Mouse (Mus musculus): ENCODE results near the gene Ndufs1. TPM values are rescaled to one million over a fixed set of nuclear protein-coding genes. Genes with fewer than 3 reads are reported as not detected.
A peak's percentile ranks its signal among the peaks of the same experiment; 100 is the strongest.

Ndufs1 gene
- 116 and 163 TPM in 2 replicates for polyA plus RNA-seq (2012; rRNA removed)

GRCm38 (mm10) chr1:63176604-63177421, at the start of gene Ndufs1, which contains the start of gene Eef1b2:
Gene Ndufs1, minus strand, starts transcription at chr1:63176833.
Gene Eef1b2, plus strand, starts transcription at chr1:63176825.
- under 1% methylated on average over 72 of the region's 72 CpGs for WGBS
- TF ChIP-seq POLR2A (IDR thresholded peaks at IDR 0.05; ENCODE audit: low read depth, low read length) (peak; percentile 65), CTCF (conservative IDR thresholded peaks at IDR 0.05; ENCODE audit: insufficient read depth, insufficient read length, low read depth, low read length) (no peak)
- H3K27me3 ChIP-seq (replicated peaks; ENCODE audit: control insufficient read depth, insufficient read depth, low read length) = no peaks in the 10 kb centered on the region
- no peaks in the 10 kb centered on the region; the same call in 1 of the 2 replicates for H3K36me3 ChIP-seq (ENCODE audit: control insufficient read depth, insufficient read depth, low read length)
- H3K4me1 ChIP-seq (ENCODE audit: control insufficient read depth, insufficient read depth, low read length) = peaks cover 14% of the 10 kb centered on the region; the same call in 1 of the 2 replicates
- peak within 1 kb of the TSS; percentile 83 for H3K4me3 ChIP-seq (ENCODE audit: insufficient read depth, low read depth, low read length)
- peak within 1 kb of the TSS; percentile 96 for H3K27ac ChIP-seq (ENCODE audit: insufficient read depth, low read depth, low read length)
- DNase-seq = peak; percentile 99

GRCm38 (mm10) chr1:63225890-63226289, 49.3 kb upstream of the Ndufs1 start:
- no peaks in the 10 kb centered on the region for H3K4me1 ChIP-seq (ENCODE audit: control insufficient read depth, insufficient read depth, low read length)
- no peak for TF ChIP-seq POLR2A (IDR thresholded peaks at IDR 0.05; ENCODE audit: low read depth, low read length)
- no peak for TF ChIP-seq CTCF (conservative IDR thresholded peaks at IDR 0.05; ENCODE audit: insufficient read depth, insufficient read length, low read depth, low read length)
- no peak for DNase-seq
- no peaks in the 10 kb centered on the region for H3K36me3 ChIP-seq (ENCODE audit: control insufficient read depth, insufficient read depth, low read length)
- H3K27ac ChIP-seq (ENCODE audit: insufficient read depth, low read depth, low read length) = no peak overlapping the region
- no peak overlapping the region for H3K4me3 ChIP-seq (ENCODE audit: insufficient read depth, low read depth, low read length)
- peaks cover 2% of the 10 kb centered on the region; the same call in 1 of the 2 replicates for H3K27me3 ChIP-seq (replicated peaks; ENCODE audit: control insufficient read depth, insufficient read depth, low read length)
- WGBS = 7% methylated on average over 7 of the region's 7 CpGs

- TF ChIP-seq POLR2A (IDR thresholded peaks at IDR 0.05; ENCODE audit: low read depth, low read length) = no peak
- TF ChIP-seq CTCF (conservative IDR thresholded peaks at IDR 0.05; ENCODE audit: insufficient read depth, insufficient read length, low read depth, low read length) = no peak
- Histone ChIP-seq H3K27me3 (replicated peaks; ENCODE audit: control insufficient read depth, insufficient read depth, low read length) (peaks cover 2% of the 10 kb centered on the region; the same call in 1 of the 2 replicates), H3K36me3 (ENCODE audit: control insufficient read depth, insufficient read depth, low read length) (no peaks in the 10 kb centered on the region), H3K27ac (ENCODE audit: insufficient read depth, low read depth, low read length) (no peak overlapping the region), H3K4me3 (ENCODE audit: insufficient read depth, low read depth, low read length) (no peak overlapping the region), H3K4me1 (ENCODE audit: control insufficient read depth, insufficient read depth, low read length) (no peaks in the 10 kb centered on the region)
- no peak for DNase-seq
- WGBS = 84% methylated on average over 4 of the region's 4 CpGs
Observed at GRCm38 (mm10) chr1:63225009-63225408, 48.4 kb upstream of the Ndufs1 start.

GRCm38 (mm10) chr1:63219277-63219676, 42.6 kb upstream of the Ndufs1 start:
- no peak for TF ChIP-seq POLR2A (IDR thresholded peaks at IDR 0.05; ENCODE audit: low read depth, low read length)
- no peak for TF ChIP-seq CTCF (conservative IDR thresholded peaks at IDR 0.05; ENCODE audit: insufficient read depth, insufficient read length, low read depth, low read length)
- Histone ChIP-seq H3K36me3 (ENCODE audit: control insufficient read depth, insufficient read depth, low read length) (no peaks in the 10 kb centered on the region), H3K27me3 (replicated peaks; ENCODE audit: control insufficient read depth, insufficient read depth, low read length) (no peaks in the 10 kb centered on the region), H3K27ac (ENCODE audit: insufficient read depth, low read depth, low read length) (no peak overlapping the region), H3K4me1 (ENCODE audit: control insufficient read depth, insufficient read depth, low read length) (no peaks in the 10 kb centered on the region), H3K4me3 (ENCODE audit: insufficient read depth, low read depth, low read length) (no peak overlapping the region)
- no peak for DNase-seq
- 96% methylated on average over 4 of the region's 4 CpGs for WGBS

- H3K27ac ChIP-seq (ENCODE audit: insufficient read depth, low read depth, low read length) = no peak overlapping the region
- TF ChIP-seq CTCF (conservative IDR thresholded peaks at IDR 0.05; ENCODE audit: insufficient read depth, insufficient read length, low read depth, low read length) = no peak
- TF ChIP-seq POLR2A (IDR thresholded peaks at IDR 0.05; ENCODE audit: low read depth, low read length) = no peak
- no peaks in the 10 kb centered on the region for H3K4me1 ChIP-seq (ENCODE audit: control insufficient read depth, insufficient read depth, low read length)
- no peak overlapping the region for H3K4me3 ChIP-seq (ENCODE audit: insufficient read depth, low read depth, low read length)
- peak; percentile 25 for DNase-seq
- H3K36me3 ChIP-seq (ENCODE audit: control insufficient read depth, insufficient read depth, low read length) = no peaks in the 10 kb centered on the region
- no peaks in the 10 kb centered on the region for H3K27me3 ChIP-seq (replicated peaks; ENCODE audit: control insufficient read depth, insufficient read depth, low read length)
- WGBS = 44% methylated on average over 7 of the region's 7 CpGs
Observed at GRCm38 (mm10) chr1:63214631-63215030, 38.0 kb upstream of the Ndufs1 start.

GRCm38 (mm10) chr1:63214271-63214558, 37.6 kb upstream of the Ndufs1 start, which contains the start of gene Gpr1:
Gene Gpr1, minus strand, starts transcription at chr1:63214543.
- H3K27me3 ChIP-seq (replicated peaks; ENCODE audit: control insufficient read depth, insufficient read depth, low read length) = no peaks in the 10 kb centered on the region
- DNase-seq = no peak
- H3K36me3 ChIP-seq (ENCODE audit: control insufficient read depth, insufficient read depth, low read length) = no peaks in the 10 kb centered on the region
- WGBS = 56% methylated on average over 3 of the region's 3 CpGs
- H3K4me3 ChIP-seq (ENCODE audit: insufficient read depth, low read depth, low read length) = no peak within 1 kb of the TSS
- no peaks in the 10 kb centered on the region for H3K4me1 ChIP-seq (ENCODE audit: control insufficient read depth, insufficient read depth, low read length)
- H3K27ac ChIP-seq (ENCODE audit: insufficient read depth, low read depth, low read length) = no peak within 1 kb of the TSS
- TF ChIP-seq CTCF (conservative IDR thresholded peaks at IDR 0.05; ENCODE audit: insufficient read depth, insufficient read length, low read depth, low read length) (no peak), POLR2A (IDR thresholded peaks at IDR 0.05; ENCODE audit: low read depth, low read length) (no peak)

- no peaks in the 10 kb centered on the region for H3K4me1 ChIP-seq (ENCODE audit: control insufficient read depth, insufficient read depth, low read length)
- no peak overlapping the region for H3K4me3 ChIP-seq (ENCODE audit: insufficient read depth, low read depth, low read length)
- no peaks in the 10 kb centered on the region for H3K36me3 ChIP-seq (ENCODE audit: control insufficient read depth, insufficient read depth, low read length)
- DNase-seq = no peak
- 43% methylated on average over 22 of the region's 22 CpGs for WGBS
- H3K27me3 ChIP-seq (replicated peaks; ENCODE audit: control insufficient read depth, insufficient read depth, low read length) = no peaks in the 10 kb centered on the region
- H3K27ac ChIP-seq (ENCODE audit: insufficient read depth, low read depth, low read length) = no peak overlapping the region
- TF ChIP-seq CTCF (conservative IDR thresholded peaks at IDR 0.05; ENCODE audit: insufficient read depth, insufficient read length, low read depth, low read length) (no peak), POLR2A (IDR thresholded peaks at IDR 0.05; ENCODE audit: low read depth, low read length) (no peak)
Observed at GRCm38 (mm10) chr1:63213478-63214270, 37.0 kb upstream of the Ndufs1 start.

Measured in kidney, adult 2 months (tissue).